Mouse (Mus musculus): Measurements from ENCODE around the gene Olfr344.

The Olfr344 gene

GRCm38 (mm10) chr2:36566362-36566761, at the start of gene Olfr344:
Gene Olfr344 (plus strand): TSS chr2:36566662.
- DNase-seq = no peak

GRCm38 (mm10) chr2:36524698-36525097, 41.8 kb upstream of the Olfr344 start, which contains the start of gene Olfr342:
Gene Olfr342 (plus strand): TSS chr2:36524998.
- no peak for DNase-seq

- no peak for DNase-seq
These were observed 1.3 kb upstream of the Olfr344 start for GRCm38 (mm10) chr2:36565156-36565555.

- DNase-seq = no peak
These were observed 560 bp downstream of the Olfr344 start for GRCm38 (mm10) chr2:36567022-36567421.

- DNase-seq = no peak
These were observed 1.4 kb downstream of the Olfr344 start for GRCm38 (mm10) chr2:36567845-36568244.

All from cerebellum, adult 9-10 months (tissue).